Mouse (Mus musculus) hindbrain, embryonic 16.5 days (tissue): ENCODE results near the gene Pitpnc1. TPM values are rescaled to one million over a fixed set of nuclear protein-coding genes. Genes with fewer than 3 reads are reported as not detected.

Source experiments
- polyA plus RNA-seq: library from polyadenylated mRNA; unstranded; fragments of >200 nt; fragmentation: Nextera tagmentation; extraction: Ambion mirVana; gene quantifications from 2 replicates; pipeline ENCODE4 v1.2.1, GENCODE M21; 2015

Pitpnc1 gene
- polyA plus RNA-seq, 1 experiment from 2014 or later: 43.0 TPM

Other genes with a start within 250 kb of the Pitpnc1 start
- gene Psmd12, start 8.8 kb upstream of the Pitpnc1 start, polyA plus RNA-seq: 149 and 157 TPM in 2 replicates
- gene Helz, start 77.2 kb upstream of the Pitpnc1 start, polyA plus RNA-seq: 14.2 and 16.8 TPM in 2 replicates
- gene Cacng1, start 245.8 kb upstream of the Pitpnc1 start, polyA plus RNA-seq: 0.29 and 2.4 TPM in 2 replicates